Comparison of ENCODE assay signal across 8 mouse cellular contexts in the genomic region with DNA sequence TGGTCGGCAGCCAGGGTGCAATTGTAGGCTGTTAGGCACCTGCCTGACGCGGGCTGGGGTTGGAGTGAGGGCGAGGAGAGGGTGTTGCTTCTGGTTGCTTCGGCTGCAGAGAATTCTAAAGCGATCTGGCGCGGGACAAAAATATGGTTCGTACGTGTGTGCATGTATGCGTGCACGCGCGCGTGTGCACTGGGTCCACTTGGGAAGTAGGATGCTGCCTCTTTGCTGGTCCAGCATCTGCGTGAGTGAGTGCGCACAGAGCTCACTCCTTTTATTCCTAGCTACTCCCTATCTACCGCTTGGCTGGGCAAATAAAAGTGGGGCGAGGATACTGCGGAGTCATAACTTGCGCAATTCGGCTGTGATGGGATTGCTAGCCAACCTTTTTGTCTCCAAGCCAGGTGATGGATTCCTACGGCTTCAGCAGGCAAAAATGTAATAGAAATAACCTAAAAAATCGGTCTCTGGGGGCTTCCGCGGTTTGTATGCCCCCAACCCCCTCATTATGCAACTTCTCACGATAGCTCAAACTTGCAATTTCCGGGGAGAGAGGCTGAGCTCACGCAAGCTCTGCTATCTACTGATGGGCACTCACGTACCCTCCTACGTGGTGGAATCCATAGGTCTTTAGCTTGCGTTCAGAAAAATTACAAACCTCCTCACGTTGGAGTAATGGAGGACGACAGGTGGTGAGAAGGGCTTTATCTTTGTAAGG. TPM values are rescaled to one million over a fixed set of nuclear protein-coding genes. Genes with fewer than 3 reads are reported as not detected.
DNase-seq lines count a peak whose midpoint lies in the region; ATAC-seq and TF ChIP-seq lines count a peak whose summit lies in the region.

No protein-coding gene starts in this region.

- no peaks in the 10 kb centered on the region for H3K36me3 ChIP-seq in spleen, adult 2 months (ENCODE audit: control insufficient read depth, insufficient read depth, low read length)
- H3K36me3 ChIP-seq in heart, embryonic 16.5 days (ENCODE audit: control insufficient read depth, insufficient read depth): no peaks in the 10 kb centered on the region
- H3K36me3 ChIP-seq in midbrain, embryonic 16.5 days (ENCODE audit: control insufficient read depth, insufficient read depth, low read length): no peaks in the 10 kb centered on the region

- no peak for DNase-seq in spleen, adult 2 months (ENCODE audit: low read depth in 1 of 2, low spot score in 2 of 2)
- DNase-seq in spleen, postnatal 4 days (ENCODE audit: low spot score in 2 of 2): no peak
- DNase-seq in cerebellum, postnatal 25 days: peak; percentile 78 to 80
- DNase-seq in left cerebral cortex, adult 2 months (ENCODE audit: extremely low spot score in 1 of 2, low spot score in 2 of 2): peak; percentile 58
- no peak for DNase-seq in natural killer cell, adult 2 months (ENCODE audit: low spot score in 2 of 2)

- no peak for TF ChIP-seq CTCF in spleen, adult 2 months (IDR thresholded peaks at IDR 0.05; ENCODE audit: extremely low read depth, insufficient read depth, insufficient read length, insufficient replicate concordance)
- no peak for TF ChIP-seq CTCF in left cerebral cortex, adult 2 months (IDR thresholded peaks at IDR 0.05)

- H3K9ac ChIP-seq in heart, embryonic 16.5 days (ENCODE audit: low read length): peak overlapping the region; percentile 38
- peak overlapping the region; percentile 72 for H3K9ac ChIP-seq in midbrain, embryonic 16.5 days (ENCODE audit: low read depth, low read length)

- H3K27me3 ChIP-seq in spleen, adult 2 months (ENCODE audit: control insufficient read depth, insufficient read depth, low read length): peaks cover 23% of the 10 kb centered on the region
- H3K27me3 ChIP-seq in heart, embryonic 16.5 days (ENCODE audit: control insufficient read depth, insufficient read depth, low read length): peaks cover 3% of the 10 kb centered on the region; the same call in 1 of the 2 replicates
- H3K27me3 ChIP-seq in midbrain, embryonic 16.5 days (ENCODE audit: control insufficient read depth, insufficient read depth, low read depth, low read length): no peaks in the 10 kb centered on the region

- intact Hi-C loops in left cerebral cortex, adult 2 months (cut with DNase I): loop anchor here (10.0 kb wide), 1 partner anchor 513 kb away; no protein-coding TSS in a partner anchor

- 3% methylated on average over 34 of the region's 34 CpGs for WGBS in spleen, adult 2 months
- WGBS in heart, embryonic 16.5 days: under 1% methylated on average over 34 of the region's 34 CpGs
- under 1% methylated on average over 34 of the region's 34 CpGs for WGBS in midbrain, embryonic 16.5 days

- H3K4me2 ChIP-seq in heart, embryonic 16.5 days (ENCODE audit: low read depth, low read length): peak overlapping the region; percentile 88
- H3K4me2 ChIP-seq in midbrain, embryonic 16.5 days (ENCODE audit: low read length): peak overlapping the region; percentile 81

- no peak overlapping the region for H3K27ac ChIP-seq in spleen, adult 2 months (ENCODE audit: insufficient read depth, low read length)
- H3K27ac ChIP-seq in heart, embryonic 16.5 days (ENCODE audit: low read length): peak overlapping the region; percentile 72
- peak overlapping the region; percentile 91 for H3K27ac ChIP-seq in left cerebral cortex, adult 2 months
- peak overlapping the region; percentile 85 for H3K27ac ChIP-seq in midbrain, embryonic 16.5 days (ENCODE audit: low read length)

- no peaks in the 10 kb centered on the region for H3K9me3 ChIP-seq in heart, embryonic 16.5 days (replicated peaks; ENCODE audit: control insufficient read depth, low read length)
- H3K9me3 ChIP-seq in midbrain, embryonic 16.5 days (replicated peaks; ENCODE audit: control insufficient read depth, low read length, poor library complexity, severe bottlenecking): no peaks in the 10 kb centered on the region

- H3K4me3 ChIP-seq in spleen, adult 2 months (ENCODE audit: extremely low read depth, insufficient read depth, insufficient read length): 0 out of 2 replicates have a peak overlapping the region, but pooled peaks have one; percentile 2
- H3K4me3 ChIP-seq in heart, embryonic 16.5 days (ENCODE audit: low read length): peak overlapping the region; percentile 74
- peak overlapping the region; percentile 59 for H3K4me3 ChIP-seq in left cerebral cortex, adult 2 months
- H3K4me3 ChIP-seq in midbrain, embryonic 16.5 days (ENCODE audit: low read depth, low read length): peak overlapping the region; percentile 51

- ATAC-seq in heart, embryonic 16.5 days (replicated peaks; ENCODE audit: extremely low read depth, insufficient read depth, low FRiP score): no peak
- ATAC-seq in midbrain, embryonic 16.5 days: peak; percentile 41
- ATAC-seq in inflammation-experienced regulatory T-cells, adult 6 months: no peak

- H3K4me1 ChIP-seq in spleen, adult 2 months (ENCODE audit: control insufficient read depth, insufficient read depth, insufficient read length): no peaks in the 10 kb centered on the region
- peaks cover 29% of the 10 kb centered on the region for H3K4me1 ChIP-seq in heart, embryonic 16.5 days (ENCODE audit: control insufficient read depth, insufficient read depth, low read length)
- H3K4me1 ChIP-seq in midbrain, embryonic 16.5 days (ENCODE audit: control insufficient read depth, insufficient read depth, low read length): peaks cover 42% of the 10 kb centered on the region

- no peak for TF ChIP-seq POLR2A in spleen, adult 2 months (IDR thresholded peaks at IDR 0.05; ENCODE audit: low read depth, low read length)

RNA-seq across cellular contexts. Expression of a gene that starts 2.8 kb away (rescaled TPM):
- 8.8 and 10.7 TPM in 2 replicates for polyA plus RNA-seq in spleen, adult 2 months (2012; rRNA removed)
- polyA plus RNA-seq in heart, embryonic 16.5 days (2015; fragmentation: Nextera tagmentation; extraction: Ambion mirVana): 65.1 and 69.0 TPM in 2 replicates
- 10 to 100 TPM; 42.7 to 51.6 TPM for total RNA-seq in left cerebral cortex, adult 2 months (2021)
- polyA plus RNA-seq in midbrain, embryonic 16.5 days (2015; fragmentation: Nextera tagmentation; extraction: Ambion mirVana): 42.6 and 42.8 TPM in 2 replicates
- under 1 TPM in 1 of 3 experiments, not detected in 2; 0.08 TPM for polyA plus RNA-seq in inflammation-experienced regulatory T-cells, adult 6 months (2017; shearing (Covaris generic))

RNA-seq across cellular contexts. Expression of a gene that starts 47.6 kb away (rescaled TPM):
- polyA plus RNA-seq in spleen, adult 2 months (2012; rRNA removed): 7.5 and 22.8 TPM in 2 replicates
- 43.3 and 58.6 TPM in 2 replicates for polyA plus RNA-seq in heart, embryonic 16.5 days (2015; fragmentation: Nextera tagmentation; extraction: Ambion mirVana)
- 10 to 100 TPM; 71.2 to 74.0 TPM for total RNA-seq in left cerebral cortex, adult 2 months (2021)
- polyA plus RNA-seq in midbrain, embryonic 16.5 days (2015; fragmentation: Nextera tagmentation; extraction: Ambion mirVana): 244 and 262 TPM in 2 replicates
- polyA plus RNA-seq in inflammation-experienced regulatory T-cells, adult 6 months (2017; shearing (Covaris generic)): not detected

Comparison
In these comparisons a context has a peak if more than half of its experiments do, and no peak if none do; other contexts are left out.
1. DNase-seq: peak in cerebellum, postnatal 25 days (2 of 2) and left cerebral cortex, adult 2 months (2 of 2); none in spleen, adult 2 months (0 of 2), spleen, postnatal 4 days (0 of 2) and natural killer cell, adult 2 months (0 of 2).
2. H3K4me3 ChIP-seq: peak in every context shown above with its lines; median percentile 74 in heart, embryonic 16.5 days; 59 in left cerebral cortex, adult 2 months; 51 in midbrain, embryonic 16.5 days; 2 in spleen, adult 2 months.